Mouse (Mus musculus): ENCODE data around the gene Adcy3. TPM values are rescaled to one million over a fixed set of nuclear protein-coding genes. Genes with fewer than 3 reads are reported as not detected.

Gene Adcy3
- total and polyA plus RNA-seq, 3 experiments, result 0.13 to 0.34 (median 0.13) TPM

DNA sequence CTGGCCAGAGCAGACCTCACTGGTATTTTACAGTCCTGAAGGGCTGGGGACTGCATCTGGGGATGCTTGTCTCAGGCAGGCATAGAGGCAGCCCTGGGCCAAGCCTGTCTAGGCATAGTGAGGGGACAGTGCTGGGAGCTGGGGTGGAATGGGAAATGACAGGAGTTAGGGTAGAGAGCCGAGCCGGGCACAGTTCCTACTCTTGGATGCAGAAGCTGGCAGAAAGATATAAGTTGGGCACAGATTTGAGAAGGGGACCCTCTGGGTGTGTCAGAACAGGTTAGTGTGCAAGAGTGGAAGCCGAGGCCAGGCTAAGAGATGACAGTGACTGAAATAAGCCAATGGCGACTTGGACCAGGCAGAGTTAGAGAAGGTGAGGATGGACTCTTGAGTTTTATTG lies 69.3 kb downstream of the Adcy3 start:
- dilution Hi-C loops (cut with MboI; ENCODE audit: extremely low pct_ligation_motif_present, extremely low pct_unique_long_range_greater_than_20kb, low sequenced_read_pairs), result no loop called here
- Histone ChIP-seq H3K79me2 (replicated peaks; ENCODE audit: control insufficient read depth, extremely low read depth, insufficient read depth, poor library complexity, severe bottlenecking) (no peaks in the 10 kb centered on the region), H3K4me2 (ENCODE audit: insufficient read depth, low read depth, poor library complexity, severe bottlenecking) (no peak overlapping the region), H3K4me3 (replicated peaks in 1 of 3; ENCODE audit: low read depth in 2 of 3, low read length in 2 of 3, poor library complexity in 1 of 3) (no peak overlapping the region), H3K27me3 (replicated peaks) (no peaks in the 10 kb centered on the region), H3K9me3 (replicated peaks; ENCODE audit: low read length) (no peaks in the 10 kb centered on the region), H3K27ac (ENCODE audit: insufficient read depth, low read depth) (no peak overlapping the region), H3K36me3 (replicated peaks in 1 of 2; ENCODE audit: control insufficient read depth in 1 of 2, insufficient read depth in 1 of 2, low read length in 1 of 2) (peaks cover 0 to 19% of the 10 kb centered on the region in 2 experiments), H3K9ac (ENCODE audit: insufficient read depth, low read depth) (no peak overlapping the region), H3K4me1 (ENCODE audit: control insufficient read depth in 1 of 2, insufficient read depth in 2 of 2) (no peaks in the 10 kb centered on the region; a peak in 2 of 4 replicates)
- no peak for TF ChIP-seq HCFC1 (IDR thresholded peaks at IDR 0.05; ENCODE audit: low read depth, low read length)
- TF ChIP-seq KAT2A (IDR thresholded peaks at IDR 0.05; ENCODE audit: insufficient replicate concordance, low read length), result no peak
- no peak for TF ChIP-seq POLR2A (IDR thresholded peaks at IDR 0.05; ENCODE audit: low read depth, low read length)
- no peak for TF ChIP-seq JUND (conservative IDR thresholded peaks at IDR 0.05; ENCODE audit: low read depth, low read length)
- TF ChIP-seq JUN (IDR thresholded peaks at IDR 0.05; ENCODE audit: insufficient read depth, low read depth, low read length), result no peak
- no peak for TF ChIP-seq CTCF (conservative IDR thresholded peaks at IDR 0.05 in 1 of 2, IDR thresholded peaks at IDR 0.05 in 1 of 2; ENCODE audit: low read depth in 2 of 2, low read length in 2 of 2)
- no peak for TF ChIP-seq SIN3A (IDR thresholded peaks at IDR 0.05; ENCODE audit: low read length)
- TF ChIP-seq RAD21 (IDR thresholded peaks at IDR 0.05; ENCODE audit: low read depth, low read length), result no peak
- no peak for TF ChIP-seq TCF12 (IDR thresholded peaks at IDR 0.05; ENCODE audit: low read depth, low read length)
- no peak for TF ChIP-seq ZC3H11A (IDR thresholded peaks at IDR 0.05; ENCODE audit: low read depth, low read length)
- no peak for TF ChIP-seq EP300 (IDR thresholded peaks at IDR 0.05; ENCODE audit: low read length)
- TF ChIP-seq ZNF384 (IDR thresholded peaks at IDR 0.05; ENCODE audit: low read depth, low read length), result no peak
- no peak for TF ChIP-seq MAX (IDR thresholded peaks at IDR 0.05; ENCODE audit: low read length)
- no peak for TF ChIP-seq BHLHE40 (IDR thresholded peaks at IDR 0.05; ENCODE audit: low read depth, low read length)
- in situ Hi-C loops (cut with MboI; ENCODE audit: low pct_ligation_motif_present, low pct_unique_long_range_greater_than_20kb, low sequenced_read_pairs), result no loop called here
- DNase-seq (ENCODE audit: extremely low read depth), result no peak

DNA sequence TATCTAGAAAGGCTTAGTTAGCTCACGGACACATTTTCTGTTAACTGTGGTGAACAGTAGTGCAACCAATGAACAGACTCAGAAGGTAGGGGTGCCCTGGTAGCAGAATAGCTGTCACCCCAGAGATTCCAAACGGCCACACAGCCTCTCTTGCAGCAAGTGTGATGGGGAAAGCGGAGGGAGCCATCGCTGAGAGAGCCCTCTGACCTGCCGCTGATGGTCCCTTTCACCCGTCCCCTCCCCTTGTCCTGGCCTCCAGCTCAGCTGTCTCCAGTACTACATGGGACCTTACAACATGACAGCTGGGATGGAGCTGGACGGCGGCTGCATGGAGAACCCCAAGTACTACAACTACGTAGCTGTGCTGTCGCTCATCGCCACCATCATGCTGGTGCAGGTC lies 73.2 kb downstream of the Adcy3 start:
- H3K4me1 ChIP-seq (ENCODE audit: control insufficient read depth in 1 of 2, insufficient read depth in 2 of 2), result peaks cover 6 to 28% of the 10 kb centered on the region in 2 experiments
- peaks cover 0 to 33% of the 10 kb centered on the region in 2 experiments for H3K36me3 ChIP-seq (replicated peaks in 1 of 2; ENCODE audit: control insufficient read depth in 1 of 2, insufficient read depth in 1 of 2, low read length in 1 of 2)
- in situ Hi-C loops (cut with MboI; ENCODE audit: low pct_ligation_motif_present, low pct_unique_long_range_greater_than_20kb, low sequenced_read_pairs), result no loop called here
- H3K9ac ChIP-seq (ENCODE audit: insufficient read depth, low read depth), result no peak overlapping the region
- H3K4me3 ChIP-seq (replicated peaks in 1 of 3; ENCODE audit: low read depth in 2 of 3, low read length in 2 of 3, poor library complexity in 1 of 3), result no peak overlapping the region
- DNase-seq (ENCODE audit: extremely low read depth), result no peak
- no peaks in the 10 kb centered on the region for H3K27me3 ChIP-seq (replicated peaks)
- dilution Hi-C loops (cut with MboI; ENCODE audit: extremely low pct_ligation_motif_present, extremely low pct_unique_long_range_greater_than_20kb, low sequenced_read_pairs), result no loop called here
- no peak overlapping the region for H3K4me2 ChIP-seq (ENCODE audit: insufficient read depth, low read depth, poor library complexity, severe bottlenecking)
- H3K9me3 ChIP-seq (replicated peaks; ENCODE audit: low read length), result no peaks in the 10 kb centered on the region
- H3K79me2 ChIP-seq (replicated peaks; ENCODE audit: control insufficient read depth, extremely low read depth, insufficient read depth, poor library complexity, severe bottlenecking), result no peaks in the 10 kb centered on the region
- no peak for TF ChIP-seq ELF1 (IDR thresholded peaks at IDR 0.05; ENCODE audit: low read depth, low read length)
- no peak for TF ChIP-seq ZKSCAN1 (IDR thresholded peaks at IDR 0.05; ENCODE audit: borderline replicate concordance, low read depth, low read length)
- TF ChIP-seq IRF4 (IDR thresholded peaks at IDR 0.05; ENCODE audit: low read depth, low read length), result no peak
- H3K27ac ChIP-seq (ENCODE audit: insufficient read depth, low read depth), result no peak overlapping the region

All from CH12.LX (cell line).